Mouse (Mus musculus) megakaryocyte, embryonic 14.5 days (primary cell): Measurements from ENCODE around the gene Gm19668. TPM values are rescaled to one million over a fixed set of nuclear protein-coding genes. Genes with fewer than 3 reads are reported as not detected.
"Not testable (repeated sequence)": the region's sequence is repeated elsewhere in the genome, so short reads cannot be mapped to it uniquely, and the experiment has no call there.

Experiments used
- H3K27me3 ChIP-seq: replicated peaks from 2 replicates; pipeline ENCODE3; 2012; ENCODE audit warnings: inconsistent platforms
- H3K36me3 ChIP-seq: replicated peaks from 2 replicates; pipeline ENCODE3; 2012; ENCODE audit warnings: low read length, inconsistent platforms, mixed read lengths
- H3K4me1 ChIP-seq: 2 replicates; pipeline ENCODE4 v1.6.1; 2012; ENCODE audit warnings: inconsistent platforms
- H3K4me3 ChIP-seq: replicated peaks from 2 replicates; pipeline ENCODE3; 2012; ENCODE audit warnings: moderate library complexity, mild to moderate bottlenecking, inconsistent platforms
- H3K9me3 ChIP-seq: 2 replicates; pipeline ENCODE4 v1.6.1; 2012; ENCODE audit warnings: inconsistent platforms
- FLI1 ChIP-seq: IDR thresholded peaks from 2 replicates; pipeline ENCODE4 v1.6.1; 2012; ENCODE audit warnings: low read length, inconsistent platforms, mixed read lengths
- GATA1 ChIP-seq: IDR thresholded peaks from 3 replicates; pipeline ENCODE4 v1.6.1; 2012; ENCODE audit warnings: mixed read lengths, low read length, inconsistent platforms, borderline replicate concordance
- polyA plus RNA-seq: library from polyadenylated mRNA; stranded (reverse); fragments of >175 nt; gene quantifications from 2 replicates; pipeline ENCODE4 v1.2.3, GENCODE M21; 2012; ENCODE audit warnings: low replicate concordance; ENCODE audit not compliant: insufficient read depth

Gm19668 gene
- polyA plus RNA-seq, 1 experiment = not detected

GRCm38 (mm10) chr10:77814382-77814781, 15.4 kb upstream of the Gm19668 start, which contains the start of gene Gm2696:
Gm2696 (plus strand) TSS chr10:77814682.
- no peak for TF ChIP-seq FLI1
- TF ChIP-seq GATA1 = no peak
- H3K9me3 ChIP-seq = peaks cover 9% of the 10 kb centered on the region; the same call in 1 of the 2 replicates
- H3K4me3 ChIP-seq = no peak within 1 kb of the TSS
- peaks cover 35% of the 10 kb centered on the region for H3K27me3 ChIP-seq
- H3K36me3 ChIP-seq = no peaks in the 10 kb centered on the region
- peaks cover 5% of the 10 kb centered on the region; the same call in 1 of the 2 replicates for H3K4me1 ChIP-seq

DNA sequence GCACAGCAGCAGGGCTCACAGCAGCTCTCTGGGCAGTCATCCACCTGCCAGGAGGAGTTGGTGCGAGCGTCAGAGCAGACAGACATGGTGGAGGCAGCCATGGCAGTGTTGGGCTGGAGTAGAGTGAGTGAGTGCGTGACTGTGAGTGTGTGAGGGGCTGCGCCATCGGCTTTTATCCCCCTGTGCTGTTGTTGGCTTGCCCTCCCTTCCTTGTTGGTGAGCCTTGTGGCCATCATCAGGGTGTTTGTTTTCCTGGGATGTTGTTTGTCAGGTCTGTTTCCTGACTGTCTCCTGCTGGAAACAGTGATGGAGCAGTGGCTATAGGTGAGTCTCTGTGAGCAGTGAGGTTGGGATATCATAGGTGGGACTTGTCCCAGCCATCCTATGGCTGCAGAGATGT, 12.8 kb upstream of the Gm19668 start, which contains the start of gene Gm9507:
Gm9507 (minus strand) TSS at position 101 of the 400 bp plus-strand sequence.
- H3K36me3 ChIP-seq = no peaks in the 10 kb centered on the region
- TF ChIP-seq FLI1 (no peak), GATA1 (no peak)
- H3K27me3 ChIP-seq = peaks cover 33% of the 10 kb centered on the region
- H3K4me1 ChIP-seq = no peaks in the 10 kb centered on the region; the same call in 1 of the 2 replicates
- H3K9me3 ChIP-seq = 0 out of 2 replicates have a peak, but pooled peaks cover 3% of the 10 kb centered on the region
- H3K4me3 ChIP-seq = peak within 1 kb of the TSS; percentile 42

GRCm38 (mm10) chr10:77804095-77804494, 5.2 kb upstream of the Gm19668 start:
- Histone ChIP-seq H3K4me1 (peaks cover 17% of the 10 kb centered on the region), H3K4me3 (no peak overlapping the region), H3K36me3 (no peaks in the 10 kb centered on the region), H3K27me3 (peaks cover 3% of the 10 kb centered on the region), H3K9me3 (no peaks in the 10 kb centered on the region)
- no peak for TF ChIP-seq GATA1
- no peak for TF ChIP-seq FLI1

GRCm38 (mm10) chr10:77798164-77798920, 591 bp downstream of the Gm19668 start:
- Histone ChIP-seq H3K4me1 (peaks cover 42% of the 10 kb centered on the region), H3K27me3 (peaks cover 32% of the 10 kb centered on the region)
- H3K36me3 ChIP-seq, H3K4me3 ChIP-seq, H3K9me3 ChIP-seq: not testable (repeated sequence)

DNA sequence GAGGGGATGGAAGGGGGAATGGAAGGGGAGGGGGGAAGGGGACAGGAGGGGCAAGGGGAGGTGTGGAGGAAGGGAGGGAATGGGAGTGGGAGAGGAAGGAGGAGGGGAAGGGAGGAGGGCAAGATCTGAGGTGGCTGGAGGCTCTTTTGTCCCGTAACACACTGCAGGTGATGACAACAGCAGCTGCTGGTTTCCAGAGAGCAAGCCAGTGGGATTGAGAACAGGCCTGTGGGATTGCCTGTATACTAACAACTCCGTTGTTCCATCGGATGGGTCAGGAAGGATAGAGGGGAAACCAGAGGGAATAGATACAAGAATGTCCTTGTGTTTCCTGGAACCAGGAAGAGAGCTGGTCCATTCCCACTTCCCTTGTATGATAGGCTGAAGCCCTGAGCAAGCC, 1.3 kb downstream of the Gm19668 start:
- Histone ChIP-seq H3K4me3 (no peak overlapping the region), H3K9me3 (no peaks in the 10 kb centered on the region), H3K27me3 (peaks cover 35% of the 10 kb centered on the region), H3K4me1 (peaks cover 42% of the 10 kb centered on the region), H3K36me3 (no peaks in the 10 kb centered on the region)
- no peak for TF ChIP-seq FLI1
- no peak for TF ChIP-seq GATA1

DNA sequence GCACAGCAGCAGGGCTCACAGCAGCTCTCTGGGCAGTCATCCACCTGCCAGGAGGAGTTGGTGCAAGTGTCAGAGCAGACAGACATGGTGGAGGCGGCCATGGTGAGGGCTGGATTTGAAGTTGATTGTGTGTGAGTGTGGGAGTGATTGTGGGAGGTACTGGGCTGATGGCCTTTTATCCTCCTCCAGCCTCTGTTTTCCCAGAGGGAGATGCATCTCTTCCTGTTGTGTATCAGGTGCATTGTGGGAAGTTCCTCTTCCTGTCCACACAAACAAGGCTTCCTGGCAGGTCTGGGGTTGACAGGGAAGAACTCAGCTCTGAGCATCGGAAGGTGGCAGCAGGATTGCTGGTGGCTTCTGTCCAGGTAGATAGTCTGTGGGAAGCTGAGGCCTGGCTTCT, 4.0 kb downstream of the Gm19668 start, which contains the start of gene Gm9639:
Gm9639 (minus strand) TSS at position 101 of the 400 bp plus-strand sequence.
- Histone ChIP-seq H3K27me3 (peaks cover 33% of the 10 kb centered on the region), H3K36me3 (no peaks in the 10 kb centered on the region), H3K4me3 (no peak within 1 kb of the TSS), H3K4me1 (peaks cover 34% of the 10 kb centered on the region), H3K9me3 (no peaks in the 10 kb centered on the region)
- no peak for TF ChIP-seq GATA1
- TF ChIP-seq FLI1 = no peak

GRCm38 (mm10) chr10:77788621-77789020, 10.3 kb downstream of the Gm19668 start:
- TF ChIP-seq GATA1 = no peak
- TF ChIP-seq FLI1 = no peak
- no peaks in the 10 kb centered on the region for H3K9me3 ChIP-seq
- H3K4me1 ChIP-seq = no peaks in the 10 kb centered on the region

DNA sequence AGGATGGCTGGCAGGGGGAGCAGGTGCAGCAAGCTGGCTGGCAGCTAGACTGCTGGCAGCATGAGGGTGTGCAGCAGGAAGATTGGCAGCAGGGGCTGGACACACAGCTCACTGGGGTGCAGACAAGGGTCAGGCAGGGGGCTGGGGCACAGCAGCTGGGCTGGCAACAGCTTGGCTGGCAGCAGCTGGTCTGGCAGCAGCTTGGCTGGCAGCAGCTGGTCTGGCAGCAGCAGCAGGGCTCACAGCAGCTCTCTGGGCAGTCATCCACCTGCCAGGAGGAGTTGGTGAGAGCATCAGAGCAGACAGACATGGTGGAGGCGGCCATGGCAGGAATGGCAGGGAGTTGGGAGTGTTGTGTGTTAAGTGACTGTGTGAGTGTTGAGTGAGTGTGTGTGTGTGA, 11.1 kb downstream of the Gm19668 start, which contains the start of gene Gm7137:
Gm7137 (minus strand) TSS at position 325 of the 400 bp plus-strand sequence.
- not testable (repeated sequence) for H3K9me3 ChIP-seq, H3K4me1 ChIP-seq, H3K36me3 ChIP-seq, H3K27me3 ChIP-seq, H3K4me3 ChIP-seq

More at GRCm38 (mm10) chr10:77788621-77789020, 10.3 kb downstream of the Gm19668 start:
- Histone ChIP-seq H3K4me3 (no peak overlapping the region), H3K27me3 (peaks cover 9% of the 10 kb centered on the region), H3K36me3 (no peaks in the 10 kb centered on the region)

DNA sequence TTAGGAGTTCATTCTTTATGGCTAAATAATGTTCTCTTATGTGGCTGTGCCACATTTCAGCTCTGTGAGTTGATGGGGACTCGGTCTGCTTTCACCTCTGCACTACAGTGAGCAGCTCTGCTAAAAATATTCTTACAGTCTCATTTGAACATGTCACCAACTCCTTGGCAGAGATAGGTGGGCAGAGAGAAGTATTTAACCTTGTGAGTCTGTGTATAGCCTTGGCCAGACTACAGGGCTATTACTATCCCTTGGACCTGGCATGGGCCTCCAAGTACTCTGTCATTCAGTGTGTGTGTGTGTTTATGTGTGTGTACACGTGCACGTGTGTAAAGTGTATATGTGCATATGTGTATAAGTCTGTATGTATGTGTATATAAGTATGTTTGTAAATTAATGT, 15.5 kb downstream of the Gm19668 start:
- not testable (repeated sequence) for H3K36me3 ChIP-seq, H3K27me3 ChIP-seq, H3K9me3 ChIP-seq, H3K4me3 ChIP-seq, H3K4me1 ChIP-seq

- H3K27me3 ChIP-seq, H3K4me1 ChIP-seq, H3K9me3 ChIP-seq, H3K4me3 ChIP-seq, H3K36me3 ChIP-seq: not testable (repeated sequence)
These were observed 16.5 kb downstream of the Gm19668 start, which contains the start of gene Gm3250 for GRCm38 (mm10) chr10:77782442-77782841. Gm3250 (minus strand) TSS chr10:77782542.

DNA sequence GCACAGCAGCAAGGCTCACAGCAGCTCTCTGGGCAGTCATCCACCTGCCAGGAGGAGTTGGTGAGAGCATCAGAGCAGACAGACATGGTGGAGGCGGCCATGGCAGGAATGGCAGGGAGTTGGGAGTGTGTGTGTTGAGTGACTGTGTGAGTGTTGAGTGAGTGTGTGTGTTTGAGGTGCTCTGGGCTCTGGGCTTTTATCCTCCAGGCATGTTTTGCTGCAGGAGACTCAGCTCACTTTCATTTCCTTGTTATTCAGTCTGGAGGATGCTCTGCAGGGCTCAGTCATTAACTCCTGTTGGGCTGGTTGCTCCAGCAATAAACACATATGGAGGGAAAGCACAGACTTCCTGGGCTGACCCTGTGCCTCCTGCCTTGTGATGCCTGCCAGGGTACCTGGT, 22.1 kb downstream of the Gm19668 start, which contains the start of gene Gm7138:
Gm7138 (minus strand) TSS at position 101 of the 400 bp plus-strand sequence.
- H3K4me3 ChIP-seq, H3K36me3 ChIP-seq, H3K4me1 ChIP-seq, H3K9me3 ChIP-seq, H3K27me3 ChIP-seq: not testable (repeated sequence)

DNA sequence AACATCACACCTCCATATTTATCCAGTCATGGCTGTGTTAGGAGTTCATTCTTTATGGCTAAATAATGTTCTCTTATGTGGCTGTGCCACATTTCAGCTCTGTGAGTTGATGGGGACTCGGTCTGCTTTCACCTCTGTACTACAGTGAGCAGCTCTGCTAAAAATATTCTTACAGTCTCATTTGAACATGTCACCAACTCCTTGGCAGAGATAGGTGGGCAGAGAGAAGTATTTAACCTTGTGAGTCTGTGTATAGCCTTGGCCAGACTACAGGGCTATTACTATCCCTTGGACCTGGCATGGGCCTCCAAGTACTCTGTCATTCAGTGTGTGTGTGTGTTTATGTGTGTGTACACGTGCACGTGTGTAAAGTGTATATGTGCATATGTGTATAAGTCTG, 26.8 kb downstream of the Gm19668 start:
- not testable (repeated sequence) for H3K9me3 ChIP-seq, H3K36me3 ChIP-seq, H3K27me3 ChIP-seq, H3K4me3 ChIP-seq, H3K4me1 ChIP-seq

DNA sequence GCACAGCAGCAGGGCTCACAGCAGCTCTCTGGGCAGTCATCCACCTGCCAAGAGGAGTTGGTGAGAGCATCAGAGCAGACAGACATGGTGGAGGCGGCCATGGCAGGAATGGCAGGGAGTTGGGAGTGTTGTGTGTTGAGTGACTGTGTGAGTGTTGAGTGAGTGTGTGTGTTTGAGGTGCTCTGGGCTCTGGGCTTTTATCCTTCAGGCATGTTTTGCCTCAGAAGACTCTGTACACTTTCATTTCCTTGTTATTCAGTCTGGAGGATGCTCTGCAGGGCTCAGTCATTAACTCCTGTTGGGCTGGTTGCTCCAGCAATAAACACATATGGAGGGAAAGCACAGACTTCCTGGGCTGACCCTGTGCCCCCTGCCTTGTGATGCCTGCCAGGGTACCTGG, 27.7 kb downstream of the Gm19668 start, which contains the start of gene Gm3238:
Gm3238 (minus strand) TSS at position 101 of the 400 bp plus-strand sequence.
- not testable (repeated sequence) for H3K4me1 ChIP-seq, H3K4me3 ChIP-seq, H3K9me3 ChIP-seq, H3K27me3 ChIP-seq, H3K36me3 ChIP-seq
